Mouse (Mus musculus) lung, postnatal 25 days (tissue): Measurements from ENCODE around the gene Asprv1.

Experiments
- DNase-seq: peaks from one replicate; pipeline ENCODE4 v3.0.0; 2022; ENCODE audit warnings: low spot score

The Asprv1 gene

DNA sequence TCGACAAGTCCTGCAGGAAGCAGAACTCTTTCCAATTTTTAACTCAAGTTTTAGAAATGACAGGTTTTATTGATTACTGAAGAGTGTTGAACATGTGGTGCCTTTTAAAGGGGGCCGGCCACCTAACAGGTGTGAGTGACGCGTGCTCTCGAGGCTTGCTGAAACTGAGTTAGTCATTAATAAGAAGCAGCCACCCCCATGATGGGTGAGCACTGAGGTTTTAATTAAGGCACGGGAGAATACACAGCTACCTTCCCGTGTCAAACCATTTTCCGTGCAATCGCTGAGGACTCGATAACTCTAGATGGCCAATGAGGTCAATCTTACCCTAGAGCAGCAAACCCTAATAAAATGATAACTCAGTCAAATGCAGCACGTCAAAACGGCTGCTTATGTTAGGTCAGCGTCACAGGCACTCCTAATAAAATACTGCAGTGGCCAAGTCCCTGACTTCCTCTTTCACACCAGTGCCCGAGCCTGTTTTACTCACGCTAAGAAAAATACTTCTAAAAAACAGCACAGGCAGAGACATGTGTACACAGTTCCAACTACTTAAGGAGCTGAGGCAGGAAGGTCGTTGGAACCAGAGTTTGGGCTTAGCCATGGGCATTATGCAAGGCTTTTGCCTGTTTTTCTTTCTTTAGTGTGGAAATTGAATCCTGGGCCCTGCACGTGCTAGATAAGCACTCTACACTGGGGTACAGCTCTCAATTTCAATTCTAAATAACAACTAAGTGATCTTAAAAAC is 37.8 kb downstream of the Asprv1 start:
- DNase-seq: no peak

DNA sequence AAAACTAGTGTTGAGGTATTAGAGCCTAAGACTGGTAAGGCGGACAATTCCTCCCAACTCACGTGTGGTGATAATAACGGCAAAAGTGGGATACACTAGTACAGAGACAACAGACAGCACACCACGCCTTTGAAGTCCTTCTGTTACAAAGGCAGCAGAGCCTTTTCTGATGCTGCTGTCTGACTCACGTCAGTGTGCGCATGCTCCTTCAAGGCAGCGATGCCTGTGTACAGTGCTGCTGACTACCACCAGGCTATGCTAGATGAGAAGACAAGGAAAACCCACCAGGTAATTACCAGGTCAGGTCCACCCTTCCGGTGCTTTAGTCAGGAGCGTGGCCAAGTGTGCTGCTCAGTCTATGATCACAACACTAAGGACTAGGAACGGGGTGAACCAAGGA is 39.1 kb downstream of the Asprv1 start:
- DNase-seq: no peak

DNA sequence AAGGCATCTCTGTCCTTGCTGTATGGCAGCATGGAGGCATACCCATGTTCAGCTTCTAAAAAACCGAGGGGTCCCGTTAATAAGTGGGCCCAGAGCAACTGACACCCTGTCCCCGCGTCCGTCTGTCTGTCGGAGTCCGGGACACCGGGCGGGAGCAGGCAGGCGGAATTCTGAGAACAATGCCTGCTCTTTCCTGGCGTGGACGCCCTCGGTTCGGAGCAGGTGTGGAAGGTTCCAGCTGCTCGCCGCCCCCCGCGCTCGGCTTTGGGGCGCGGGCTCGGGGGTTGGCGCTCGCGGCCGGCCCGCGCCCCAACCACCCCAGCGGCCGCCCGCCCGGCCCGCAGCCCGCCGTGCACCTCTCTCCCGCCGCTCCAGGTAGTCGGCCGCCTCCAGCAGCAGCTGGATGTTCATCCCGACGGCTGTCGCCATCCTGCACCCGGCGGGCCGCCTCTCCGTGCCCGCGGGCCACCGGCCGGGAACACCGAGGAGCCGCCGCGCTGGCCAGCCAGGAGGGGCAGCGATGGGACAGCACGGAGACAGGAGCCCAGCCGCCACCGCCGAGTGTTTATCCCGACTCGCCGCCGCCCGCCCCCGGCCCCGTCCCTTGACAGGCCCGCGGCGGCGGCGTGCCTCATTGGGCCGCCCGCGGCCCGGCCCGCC is 40.7 kb downstream of the Asprv1 start, which contains the start of gene Mxd1:
Gene Mxd1 (minus strand): TSS at position 582 of the 660 bp plus-strand sequence.
- no peak for DNase-seq

DNA sequence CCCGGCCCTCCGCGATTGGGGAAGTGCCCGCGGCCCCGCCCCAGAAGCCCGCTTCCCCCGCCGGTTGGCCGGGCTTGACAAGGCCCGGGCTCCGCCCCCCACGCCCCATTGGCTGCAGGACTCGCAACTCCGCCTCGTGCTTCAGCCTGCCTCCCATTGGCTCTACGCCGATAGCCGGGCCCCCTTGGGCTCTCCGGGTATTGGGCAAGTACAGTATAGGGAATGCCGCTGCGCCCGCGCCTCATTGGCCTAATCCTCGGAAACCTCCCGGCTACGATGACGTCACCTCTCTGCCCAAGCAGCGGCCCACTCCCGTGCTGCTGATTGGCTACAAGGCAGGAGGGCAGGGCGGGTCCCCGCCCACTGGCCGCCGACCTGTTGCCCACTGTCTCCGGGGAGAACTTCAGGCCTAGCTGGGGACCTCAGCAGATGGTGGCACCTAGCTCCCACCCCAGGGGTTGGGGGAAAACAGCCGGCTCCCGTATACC is 41.3 kb downstream of the Asprv1 start:
- peak; percentile 100 for DNase-seq

DNA sequence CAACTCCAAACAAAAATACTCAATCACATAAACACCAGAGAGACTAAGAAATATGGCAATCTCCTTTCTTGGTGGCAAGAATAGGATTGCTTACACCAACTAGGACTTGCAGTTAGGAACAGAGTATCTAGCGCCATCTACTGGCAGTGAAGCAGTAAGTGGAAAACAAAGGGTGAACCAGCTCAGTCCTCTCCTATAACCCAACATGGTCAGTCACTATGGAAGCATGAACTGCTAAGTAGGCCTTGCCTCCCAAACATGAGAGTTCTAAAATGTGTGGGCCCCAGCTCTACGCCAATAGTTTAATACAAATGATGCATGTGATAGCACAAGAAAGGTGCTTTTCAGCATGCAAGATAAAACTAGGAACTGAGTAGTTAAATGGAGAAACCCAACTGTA is 42.9 kb downstream of the Asprv1 start:
- DNase-seq: peak; percentile 88

- DNase-seq: no peak
These were observed 50.4 kb downstream of the Asprv1 start for GRCm38 (mm10) chr6:86678341-86678740.
